Mouse (Mus musculus) gastrocnemius, adult 18-20 months (tissue): ENCODE measurements at regions not wholly inside any gene's neighbourhood (a gene's known extent, or its start where the extent isn't known, plus 50 kb on each side); places are given as distances from the start of the nearest gene placed in this dataset.

Experiments used
- DNase-seq: peaks from one replicate; pipeline ENCODE4 v3.0.0; 2021; ENCODE audit warnings: low spot score

GRCm38 (mm10) chr14:103458340-103458739 lies 54.8 kb upstream of the Scel start:
- no peak for DNase-seq

- no peak for DNase-seq
Measured at GRCm38 (mm10) chr14:103456106-103456505, 57.0 kb upstream of the Scel start.

- no peak for DNase-seq
Measured at GRCm38 (mm10) chr14:103450756-103451155, 62.4 kb upstream of the Scel start.

GRCm38 (mm10) chr14:103449447-103449846 lies 63.7 kb upstream of the Scel start:
- no peak for DNase-seq

- DNase-seq = no peak
Measured at GRCm38 (mm10) chr14:103449033-103449432, 64.1 kb upstream of the Scel start.

- DNase-seq = no peak
Measured at GRCm38 (mm10) chr14:103446671-103447070, 66.5 kb upstream of the Scel start.

- DNase-seq = no peak
Measured at GRCm38 (mm10) chr14:103441454-103442065, 71.6 kb upstream of the Scel start.

GRCm38 (mm10) chr14:103440243-103440642 lies 72.9 kb upstream of the Scel start:
- DNase-seq = no peak

- DNase-seq = peak; percentile 44
Measured at GRCm38 (mm10) chr14:103434218-103434617, 78.9 kb upstream of the Scel start.

GRCm38 (mm10) chr14:103433106-103433505 lies 80.0 kb upstream of the Scel start:
- no peak for DNase-seq

- DNase-seq = no peak
Measured at GRCm38 (mm10) chr14:103427873-103428272, 81.3 kb upstream of the Mycbp2 start.

- peak; percentile 24 for DNase-seq
Measured at GRCm38 (mm10) chr14:103421305-103421822, 74.8 kb upstream of the Mycbp2 start.

GRCm38 (mm10) chr14:103417110-103418061 lies 70.8 kb upstream of the Mycbp2 start:
- no peak for DNase-seq

GRCm38 (mm10) chr14:103404611-103405010 lies 58.0 kb upstream of the Mycbp2 start:
- DNase-seq = no peak

- DNase-seq = no peak
Measured at GRCm38 (mm10) chr14:103403054-103403453, 56.4 kb upstream of the Mycbp2 start.

GRCm38 (mm10) chr14:103401983-103402382 lies 55.4 kb upstream of the Mycbp2 start:
- no peak for DNase-seq

GRCm38 (mm10) chr14:103401280-103401679 lies 54.7 kb upstream of the Mycbp2 start:
- no peak for DNase-seq

GRCm38 (mm10) chr14:103398401-103398800 lies 51.8 kb upstream of the Mycbp2 start:
- no peak for DNase-seq
